Mouse (Mus musculus) forebrain, embryonic 12.5 days (tissue): ENCODE data around the gene Theg. TPM values are rescaled to one million over a fixed set of nuclear protein-coding genes. Genes with fewer than 3 reads are reported as not detected.

ENCODE experiments used
- ATAC-seq: fragments of 200-750 bp; cut with Nextera tagmentation; 2 replicates; pipeline ENCODE4 v1.8.0; 2017; ENCODE audit warnings: moderate TSS enrichment; ENCODE audit not compliant: low FRiP score
- H3K27ac ChIP-seq: fragments of 300-500 bp; sonication (generic); 2 replicates; pipeline ENCODE4 v1.5.1; 2016; ENCODE audit warnings: mild to moderate bottlenecking
- H3K27me3 ChIP-seq: fragments of 300-500 bp; sonication (generic); 2 replicates; pipeline ENCODE4 v1.6.1; 2016; ENCODE audit warnings: mild to moderate bottlenecking
- H3K36me3 ChIP-seq: fragments of 300-500 bp; sonication (generic); replicated peaks from 2 replicates; pipeline ENCODE4 v1.6.1; 2016; ENCODE audit warnings: mild to moderate bottlenecking
- H3K4me1 ChIP-seq: fragments of 300-500 bp; sonication (generic); 2 replicates; pipeline ENCODE4 v1.6.1; 2016
- H3K4me2 ChIP-seq: fragments of 300-500 bp; sonication (generic); 2 replicates; pipeline ENCODE4 v1.6.1; 2016; ENCODE audit warnings: mild to moderate bottlenecking, moderate library complexity
- H3K4me3 ChIP-seq: fragments of 300-500 bp; sonication (generic); replicated peaks from 2 replicates; pipeline ENCODE4 v1.5.1; 2016; ENCODE audit warnings: mild to moderate bottlenecking
- H3K9ac ChIP-seq: fragments of 300-500 bp; sonication (generic); 2 replicates; pipeline ENCODE4 v1.6.1; 2016; ENCODE audit warnings: mild to moderate bottlenecking
- H3K9me3 ChIP-seq: fragments of 300-500 bp; sonication (generic); 2 replicates; pipeline ENCODE4 v1.6.1; 2016
- WGBS: fragments of 180-500 bp; shearing (Covaris S2); methylation state at CpG from one replicate; pipeline ENCODE4 v1.1.7; 2016; 5-methylcytosine and 5-hydroxymethylcytosine counted together
- microRNA-seq: library from miRNA; unstranded; fragments of <30 nt; microRNA quantifications from one replicate; pipeline ENCODE4, GENCODE M21; 2017
- polyA plus RNA-seq: library from polyadenylated mRNA; unstranded; fragments of >200 nt; fragmentation: Nextera tagmentation; extraction: Ambion mirVana; gene quantifications from 2 replicates; pipeline ENCODE4 v1.2.1, GENCODE M21; 2016

Theg gene
- polyA plus RNA-seq, 1 experiment from 2014 or later: not detected

- Histone ChIP-seq H3K9me3 (no peaks in the 10 kb centered on the region), H3K27me3 (peaks cover 10% of the 10 kb centered on the region; the same call in 1 of the 2 replicates), H3K4me2 (no peak overlapping the region), H3K27ac (no peak overlapping the region), H3K4me1 (peaks cover 13% of the 10 kb centered on the region; the same call in 1 of the 2 replicates), H3K36me3 (0 out of 2 replicates have a peak, but pooled peaks cover 4% of the 10 kb centered on the region), H3K9ac (no peak overlapping the region), H3K4me3 (no peak overlapping the region)
- no peak for ATAC-seq
- WGBS: 94% methylated on average over 13 of the region's 13 CpGs
Measured at GRCm38 (mm10) chr10:79530721-79531120, 56.4 kb downstream of the Theg start.

- WGBS: 77% methylated on average over 8 of the region's 8 CpGs
- peaks cover 5% of the 10 kb centered on the region; the same call in 1 of the 2 replicates for H3K27me3 ChIP-seq
- H3K36me3 ChIP-seq: 0 out of 2 replicates have a peak, but pooled peaks cover 4% of the 10 kb centered on the region
- no peak overlapping the region for H3K27ac ChIP-seq
- no peak overlapping the region for H3K4me2 ChIP-seq
- no peak overlapping the region for H3K9ac ChIP-seq
- ATAC-seq: no peak
- H3K4me3 ChIP-seq: no peak overlapping the region
- H3K9me3 ChIP-seq: no peaks in the 10 kb centered on the region
- H3K4me1 ChIP-seq: peaks cover 13% of the 10 kb centered on the region; the same call in 1 of the 2 replicates
Measured at GRCm38 (mm10) chr10:79530241-79530640, 56.9 kb downstream of the Theg start.

GRCm38 (mm10) chr10:79528081-79528480 lies 59.0 kb downstream of the Theg start:
- Histone ChIP-seq H3K36me3 (0 out of 2 replicates have a peak, but pooled peaks cover 4% of the 10 kb centered on the region), H3K4me1 (0 out of 2 replicates have a peak, but pooled peaks cover 5% of the 10 kb centered on the region), H3K27me3 (peaks cover 4% of the 10 kb centered on the region; the same call in 1 of the 2 replicates), H3K27ac (no peak overlapping the region), H3K4me2 (no peak overlapping the region), H3K9ac (no peak overlapping the region), H3K9me3 (no peaks in the 10 kb centered on the region), H3K4me3 (no peak overlapping the region)
- no peak for ATAC-seq
- 84% methylated on average over 3 of the region's 3 CpGs for WGBS

GRCm38 (mm10) chr10:79527453-79527845 lies 59.7 kb downstream of the Theg start:
- H3K4me2 ChIP-seq: no peak overlapping the region
- H3K36me3 ChIP-seq: 0 out of 2 replicates have a peak, but pooled peaks cover 4% of the 10 kb centered on the region
- H3K4me1 ChIP-seq: no peaks in the 10 kb centered on the region
- H3K27ac ChIP-seq: no peak overlapping the region
- ATAC-seq: no peak
- H3K27me3 ChIP-seq: peaks cover 2% of the 10 kb centered on the region; the same call in 1 of the 2 replicates
- no peaks in the 10 kb centered on the region for H3K9me3 ChIP-seq
- H3K4me3 ChIP-seq: no peak overlapping the region
- 96% methylated on average over 6 of the region's 6 CpGs for WGBS
- no peak overlapping the region for H3K9ac ChIP-seq

- no peaks in the 10 kb centered on the region for H3K27me3 ChIP-seq
- no peak overlapping the region for H3K9ac ChIP-seq
- no peaks in the 10 kb centered on the region for H3K4me1 ChIP-seq
- no peak overlapping the region for H3K4me3 ChIP-seq
- ATAC-seq: no peak
- WGBS: 95% methylated on average over 12 of the region's 12 CpGs
- no peak overlapping the region for H3K27ac ChIP-seq
- no peak overlapping the region for H3K4me2 ChIP-seq
- H3K36me3 ChIP-seq: 0 out of 2 replicates have a peak, but pooled peaks cover 4% of the 10 kb centered on the region
- H3K9me3 ChIP-seq: no peaks in the 10 kb centered on the region
Measured at GRCm38 (mm10) chr10:79526661-79527452, 60.3 kb downstream of the Theg start.

Small RNA genes within 50 kb of the gene (microRNA-seq; reads per million reads assigned to microRNA genes)
- not detected for gene Mir6909

Other genes with a start within 250 kb of the Theg start
- gene Vmn2r82, start 230.8 kb downstream of the Theg start, polyA plus RNA-seq: not detected in 2 replicates
- not detected in 2 replicates for gene Vmn2r83, start 118.6 kb downstream of the Theg start, polyA plus RNA-seq
- 9.2 and 10.6 TPM in 2 replicates for gene Plpp2, start 53.5 kb downstream of the Theg start, polyA plus RNA-seq
- gene Mier2, start 32.1 kb downstream of the Theg start, polyA plus RNA-seq: 69.0 and 70.6 TPM in 2 replicates
- gene C2cd4c, start 26.7 kb upstream of the Theg start, polyA plus RNA-seq: 0.05 TPM in 1 of 2 replicates, not detected in the other
- gene Shc2, start 50.6 kb upstream of the Theg start, polyA plus RNA-seq: 11.9 and 12.7 TPM in 2 replicates
- not detected in 2 replicates for gene Odf3l2, start 58.4 kb upstream of the Theg start, polyA plus RNA-seq
- 0.99 and 1.0 TPM in 2 replicates for gene Madcam1, start 77.2 kb upstream of the Theg start, polyA plus RNA-seq
- gene Tpgs1, start 82.0 kb upstream of the Theg start, polyA plus RNA-seq: 61.0 and 62.5 TPM in 2 replicates
- gene Cdc34, start 94.9 kb upstream of the Theg start, polyA plus RNA-seq: 129 and 141 TPM in 2 replicates
- gene Gzmm, start 101.7 kb upstream of the Theg start, polyA plus RNA-seq: 1.1 and 1.6 TPM in 2 replicates
- gene Bsg, start 117.2 kb upstream of the Theg start, polyA plus RNA-seq: 474 and 500 TPM in 2 replicates
- gene Hcn2, start 129.3 kb upstream of the Theg start, polyA plus RNA-seq: 0.11 and 0.18 TPM in 2 replicates
- gene Polrmt, start 159.2 kb upstream of the Theg start, polyA plus RNA-seq: 43.7 and 47.6 TPM in 2 replicates
- gene Fgf22, start 167.7 kb upstream of the Theg start, polyA plus RNA-seq: 0.47 and 0.68 TPM in 2 replicates
- 96.8 and 103 TPM in 2 replicates for gene Rnf126, start 179.6 kb upstream of the Theg start, polyA plus RNA-seq
- 0.55 and 1.0 TPM in 2 replicates for gene Fstl3, start 189.9 kb upstream of the Theg start, polyA plus RNA-seq
- 0.09 TPM in 1 of 2 replicates, not detected in the other for gene Prss57, start 203.6 kb upstream of the Theg start, polyA plus RNA-seq
- gene Palm, start 206.2 kb upstream of the Theg start, polyA plus RNA-seq: 184 and 194 TPM in 2 replicates
- gene Misp, start 233.7 kb upstream of the Theg start, polyA plus RNA-seq: 0.81 and 1.1 TPM in 2 replicates